Mouse (Mus musculus) liver (tissue): ENCODE measurements around the gene Apba1.
A peak's percentile ranks its signal among the peaks of the same experiment; 100 is the strongest.

ENCODE experiments used
- DNase-seq: peaks from one replicate; pipeline ENCODE4 v3.0.0-alpha.2; 2020; ENCODE audit warnings: mixed read lengths

Apba1 gene

DNA sequence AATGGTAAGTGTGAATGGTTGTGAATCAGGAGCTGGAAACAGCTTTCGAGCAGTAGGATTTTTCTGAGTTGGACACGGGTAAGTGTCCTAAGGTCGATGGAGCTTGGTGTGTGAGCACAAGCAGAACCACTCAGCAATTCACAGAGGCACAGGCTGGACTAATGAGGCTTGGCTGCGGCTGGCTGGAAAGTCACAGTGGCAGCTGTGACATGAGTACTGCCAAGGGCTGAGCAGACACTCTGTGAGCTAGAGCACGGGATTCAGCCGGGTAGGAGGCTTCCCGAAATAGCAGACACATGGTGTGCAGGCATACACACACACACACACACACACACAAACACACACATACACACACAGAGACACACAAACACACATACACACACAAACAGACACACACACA, 121.2 kb downstream of the Apba1 start:
- DNase-seq = no peak

DNA sequence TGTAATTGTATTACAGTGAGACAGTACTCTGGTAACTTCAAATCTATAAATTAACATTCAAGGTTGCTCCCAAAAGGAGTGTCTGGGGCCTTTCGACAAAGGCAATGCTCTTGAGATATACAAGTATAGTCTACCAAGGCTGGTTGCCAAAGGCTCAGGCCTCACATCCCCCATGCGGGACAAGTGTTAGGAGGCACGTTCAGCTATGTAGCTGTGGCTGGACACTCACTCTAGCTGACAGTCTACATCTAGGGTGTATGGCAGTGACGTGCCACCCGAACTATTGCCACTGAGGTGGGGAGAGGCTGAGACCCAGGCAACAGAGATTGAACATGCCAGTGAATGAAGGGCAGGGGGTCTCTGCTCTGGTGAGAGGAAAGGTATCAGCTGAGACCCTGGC, 127.5 kb downstream of the Apba1 start:
- no peak for DNase-seq

DNA sequence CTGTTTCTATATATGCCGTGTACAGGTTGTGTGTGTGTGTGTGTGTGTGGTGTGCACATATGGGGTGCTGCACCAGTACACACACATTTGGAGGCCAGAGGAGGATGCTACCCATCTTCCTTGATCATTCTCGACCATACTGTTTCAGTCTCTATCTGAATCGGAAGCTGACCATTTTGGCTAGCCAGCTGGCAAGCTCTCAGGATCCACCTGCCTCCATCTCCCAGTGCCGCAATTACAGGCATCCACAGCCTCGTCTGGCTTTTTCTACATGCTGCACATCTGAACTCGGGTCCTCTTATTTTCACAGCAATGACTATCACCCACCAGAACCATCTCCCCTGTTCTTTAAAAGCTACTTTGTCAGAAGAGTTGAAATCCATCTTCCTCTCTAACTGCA, 132.7 kb downstream of the Apba1 start:
- no peak for DNase-seq

DNA sequence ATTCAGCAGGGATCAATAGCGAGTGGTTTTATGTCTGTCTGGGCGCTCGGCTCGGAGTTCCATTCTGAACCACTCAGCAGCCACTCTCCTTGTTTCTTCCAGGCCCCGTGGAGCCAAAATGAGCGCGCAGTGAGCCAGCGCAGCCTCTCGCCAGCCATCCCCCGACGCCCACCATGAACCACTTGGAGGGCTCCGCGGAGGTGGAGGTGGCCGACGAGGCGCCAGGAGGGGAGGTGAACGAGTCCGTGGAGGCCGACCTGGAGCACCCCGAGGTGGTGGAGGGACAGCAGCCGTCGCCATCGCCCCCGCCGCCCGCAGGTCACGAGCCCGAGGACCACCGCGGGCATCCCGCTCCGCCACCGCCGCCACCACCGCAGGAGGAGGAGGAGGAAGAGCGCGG, 133.9 kb downstream of the Apba1 start:
- no peak for DNase-seq

DNA sequence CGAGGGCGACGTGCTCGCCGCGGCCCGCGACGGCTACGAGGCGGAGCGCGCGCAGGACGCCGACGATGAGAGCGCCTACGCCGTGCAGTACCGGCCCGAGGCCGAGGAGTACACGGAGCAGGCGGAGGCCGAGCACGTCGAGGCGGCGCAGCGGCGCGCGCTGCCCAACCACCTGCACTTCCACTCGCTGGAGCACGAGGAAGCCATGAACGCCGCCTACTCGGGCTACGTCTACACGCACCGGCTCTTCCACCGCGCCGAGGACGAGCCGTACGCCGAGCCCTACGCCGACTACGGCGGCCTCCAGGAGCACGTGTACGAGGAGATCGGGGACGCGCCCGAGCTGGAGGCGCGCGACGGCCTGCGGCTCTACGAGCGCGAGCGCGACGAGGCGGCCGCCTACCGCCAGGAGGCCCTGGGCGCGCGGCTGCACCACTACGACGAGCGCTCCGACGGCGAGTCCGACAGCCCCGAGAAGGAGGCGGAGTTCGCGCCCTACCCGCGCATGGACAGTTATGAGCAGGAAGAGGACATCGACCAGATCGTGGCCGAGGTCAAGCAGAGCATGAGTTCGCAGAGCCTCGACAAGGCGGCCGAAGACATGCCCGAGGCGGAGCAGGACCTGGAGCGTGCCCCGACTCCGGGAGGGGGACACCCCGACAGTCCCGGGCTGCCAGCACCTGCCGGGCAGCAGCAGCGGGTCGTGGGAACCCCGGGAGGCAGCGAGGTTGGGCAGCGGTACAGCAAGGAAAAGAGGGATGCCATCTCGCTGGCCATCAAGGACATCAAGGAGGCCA, 134.6 kb downstream of the Apba1 start:
- peak; percentile 15 for DNase-seq

DNA sequence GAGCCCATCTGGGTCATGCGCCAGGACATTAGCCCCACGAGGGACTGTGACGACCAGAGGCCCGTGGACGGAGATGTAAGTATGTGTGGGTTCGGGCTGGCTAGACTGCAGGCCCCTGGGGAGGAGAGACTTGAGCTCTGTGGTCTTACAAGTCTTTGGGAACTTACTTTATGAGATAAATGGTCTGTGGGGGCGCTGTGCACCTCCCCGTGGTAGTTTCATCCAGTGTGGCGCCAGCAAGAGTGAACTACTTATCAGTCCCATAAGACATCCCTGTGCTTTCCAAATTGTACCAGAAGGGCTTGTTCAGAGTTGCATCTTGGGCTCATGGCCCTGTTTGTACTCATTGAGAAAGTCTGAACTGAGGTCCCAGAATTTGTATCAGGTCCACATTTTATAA, 135.3 kb downstream of the Apba1 start:
- DNase-seq = no peak

DNA sequence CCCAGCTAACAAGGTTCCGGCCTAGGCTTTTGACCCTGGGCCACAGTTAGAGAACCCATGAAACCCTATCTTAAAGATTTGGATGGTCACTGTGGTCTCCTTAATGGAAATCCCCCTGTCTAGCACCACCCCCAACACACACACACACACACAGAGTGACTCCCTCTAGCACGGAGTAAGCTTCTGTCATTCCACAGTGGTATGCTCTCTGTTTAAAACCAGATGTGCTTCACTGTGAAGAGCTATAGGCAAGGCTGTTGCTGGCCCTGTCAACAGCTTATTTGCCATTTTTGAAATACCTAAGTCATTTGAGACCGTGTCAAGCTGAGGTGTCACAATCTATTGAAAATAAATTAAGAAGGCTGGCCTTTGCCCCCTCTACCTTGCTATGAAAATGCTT, 136.1 kb downstream of the Apba1 start:
- no peak for DNase-seq

DNA sequence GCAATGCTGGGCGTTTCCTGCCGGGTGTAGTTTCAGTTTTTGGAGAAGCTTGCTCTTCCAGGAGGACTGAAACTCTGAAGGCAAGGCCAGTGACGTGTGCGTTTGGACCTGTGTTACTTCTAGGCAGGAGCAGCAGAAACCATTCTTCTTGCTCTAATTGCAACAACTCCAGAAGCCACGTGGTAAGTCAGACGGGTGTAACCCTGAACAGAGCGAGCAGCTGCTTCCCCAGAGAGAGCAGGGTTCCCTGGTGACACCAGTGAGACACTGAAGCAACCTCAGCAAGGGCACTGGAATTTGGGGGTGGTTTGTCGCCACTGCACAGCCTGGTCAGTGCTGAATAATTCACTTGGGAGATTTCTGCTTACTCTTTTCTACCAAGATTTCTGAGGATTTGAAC, 138.2 kb downstream of the Apba1 start:
- no peak for DNase-seq

DNA sequence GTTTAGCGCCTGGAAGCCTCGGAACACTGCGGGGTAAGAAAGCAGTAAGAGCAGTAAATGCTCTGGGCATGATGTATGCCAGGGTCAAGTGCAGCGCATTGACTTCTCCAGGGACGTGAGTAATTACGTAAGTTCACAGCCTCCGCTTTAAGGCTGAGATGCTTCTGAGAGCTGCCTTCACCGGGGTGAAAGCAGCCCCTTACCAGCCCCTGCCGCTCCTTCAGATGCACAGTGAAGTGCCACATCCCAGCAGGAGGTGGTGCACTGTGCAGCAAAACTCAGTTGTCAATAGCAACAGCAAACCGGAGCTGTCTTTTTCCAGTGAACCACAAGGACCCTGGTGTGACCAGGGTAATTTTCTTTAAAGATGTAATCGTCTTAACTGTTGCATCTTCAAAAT, 139.8 kb downstream of the Apba1 start:
- DNase-seq = no peak

DNA sequence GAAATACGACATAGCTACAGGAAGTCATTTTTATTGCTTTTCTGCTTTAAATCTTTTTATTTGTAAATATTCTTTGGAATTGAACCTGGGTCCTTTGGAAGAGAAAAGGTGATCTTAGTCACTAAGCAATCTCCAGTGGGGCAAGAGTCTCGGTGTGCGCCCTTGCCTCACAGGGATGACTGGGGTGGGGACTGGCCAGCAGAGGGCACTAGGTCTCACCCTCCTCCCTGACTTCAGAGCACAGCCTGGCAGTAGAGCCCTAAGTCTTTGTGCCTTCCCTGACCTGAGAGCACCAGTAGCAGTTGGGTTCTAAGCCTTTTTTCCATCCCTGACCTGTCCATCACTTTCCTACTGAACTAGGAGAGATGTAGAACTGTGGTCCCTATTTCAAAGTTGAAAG, 142.5 kb downstream of the Apba1 start:
- peak; percentile 26 for DNase-seq

DNA sequence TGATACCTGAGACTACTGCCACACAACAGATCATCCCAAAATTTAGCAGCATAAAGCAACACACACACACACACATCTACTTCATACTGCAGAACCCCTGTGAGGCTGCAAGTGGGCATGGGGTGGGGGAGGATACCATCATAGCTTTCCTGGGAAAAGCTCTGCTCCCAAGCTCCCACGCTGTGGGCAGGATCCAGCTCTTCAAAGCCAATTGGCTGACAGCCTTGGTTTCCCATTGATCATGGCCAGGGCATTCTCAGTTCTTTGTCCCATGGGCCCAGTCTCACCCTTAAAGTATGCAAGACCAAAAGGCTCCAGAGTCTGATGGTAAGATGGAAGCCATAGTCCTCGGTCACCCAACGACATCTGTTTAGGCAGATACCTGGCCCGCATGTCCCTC, 143.1 kb downstream of the Apba1 start:
- DNase-seq = no peak

DNA sequence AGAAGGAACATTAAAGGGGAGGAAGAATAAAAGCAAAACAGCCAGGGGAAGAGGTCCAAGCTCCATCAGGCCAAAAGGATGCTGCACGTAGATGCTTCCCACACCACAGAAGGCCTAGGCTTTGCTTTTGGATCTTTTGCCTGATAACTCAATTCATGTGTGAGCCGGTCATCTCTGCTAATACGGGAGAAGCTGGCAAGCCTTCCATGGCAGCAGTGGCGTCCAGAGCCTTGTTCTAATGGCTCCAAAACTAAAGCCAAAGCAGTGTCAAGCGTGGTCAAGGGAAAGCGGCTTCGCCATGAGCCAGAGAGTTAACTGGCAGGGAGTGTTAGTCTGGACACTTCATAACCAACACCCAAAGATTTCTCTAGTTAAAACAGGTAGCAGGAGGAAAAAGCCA, 144.4 kb downstream of the Apba1 start:
- no peak for DNase-seq

DNA sequence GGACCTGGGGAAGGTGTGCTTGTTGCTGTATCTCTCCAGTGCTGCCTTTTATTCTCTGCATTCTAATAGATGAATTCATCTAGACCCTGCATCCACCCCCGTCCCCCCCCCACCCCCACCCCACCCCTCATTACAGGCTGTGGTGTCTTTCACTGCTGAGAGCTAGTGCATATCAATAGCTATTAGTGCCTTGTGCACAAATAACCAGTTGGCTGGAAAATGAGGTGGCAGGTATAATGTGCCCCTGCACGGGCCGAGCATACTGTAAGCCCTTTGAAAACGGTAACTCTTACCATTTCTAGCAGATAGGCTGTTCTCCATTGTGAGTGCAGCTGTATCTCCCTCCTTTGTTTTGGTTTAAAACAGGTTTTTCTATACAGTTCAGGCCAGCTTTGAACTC, 146.2 kb downstream of the Apba1 start:
- no peak for DNase-seq

DNA sequence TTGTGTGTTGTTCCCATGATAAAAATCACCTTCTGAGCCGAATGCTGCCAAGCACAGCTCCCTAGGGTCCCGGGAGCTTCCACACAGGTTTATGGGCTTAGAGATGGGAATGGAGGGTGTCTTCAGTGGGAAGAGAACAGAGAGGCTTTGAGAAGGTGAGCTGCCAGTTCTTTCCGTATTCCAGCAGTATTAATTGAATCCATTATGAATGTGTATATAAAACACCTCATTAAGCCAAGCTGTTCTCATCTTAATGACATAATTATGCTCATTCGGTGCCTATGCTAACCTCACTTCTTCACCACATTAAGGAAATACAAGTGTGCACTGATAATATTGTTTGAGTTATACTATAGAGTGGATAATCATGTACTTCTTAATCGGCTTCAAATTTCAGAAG, 147.1 kb downstream of the Apba1 start:
- no peak for DNase-seq

DNA sequence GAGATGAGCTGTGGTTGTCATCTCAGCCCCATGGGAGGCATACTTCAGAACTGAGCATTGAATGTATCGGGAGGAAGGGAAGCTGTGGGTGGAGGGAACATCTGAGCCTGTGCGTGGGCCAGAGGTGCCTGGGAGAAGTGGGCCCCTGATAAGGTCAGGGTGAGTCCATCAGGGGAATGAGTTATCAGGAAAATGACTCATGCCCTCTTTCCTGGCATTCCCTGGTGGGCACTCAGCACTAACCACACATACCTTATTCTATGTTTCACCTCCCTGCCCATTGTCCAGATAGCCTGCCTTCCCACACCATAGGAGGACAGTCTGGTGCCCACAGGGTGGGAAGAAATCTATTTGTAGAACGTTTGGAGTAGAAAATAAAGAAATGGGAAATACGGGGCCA, 151.7 kb downstream of the Apba1 start:
- no peak for DNase-seq

DNA sequence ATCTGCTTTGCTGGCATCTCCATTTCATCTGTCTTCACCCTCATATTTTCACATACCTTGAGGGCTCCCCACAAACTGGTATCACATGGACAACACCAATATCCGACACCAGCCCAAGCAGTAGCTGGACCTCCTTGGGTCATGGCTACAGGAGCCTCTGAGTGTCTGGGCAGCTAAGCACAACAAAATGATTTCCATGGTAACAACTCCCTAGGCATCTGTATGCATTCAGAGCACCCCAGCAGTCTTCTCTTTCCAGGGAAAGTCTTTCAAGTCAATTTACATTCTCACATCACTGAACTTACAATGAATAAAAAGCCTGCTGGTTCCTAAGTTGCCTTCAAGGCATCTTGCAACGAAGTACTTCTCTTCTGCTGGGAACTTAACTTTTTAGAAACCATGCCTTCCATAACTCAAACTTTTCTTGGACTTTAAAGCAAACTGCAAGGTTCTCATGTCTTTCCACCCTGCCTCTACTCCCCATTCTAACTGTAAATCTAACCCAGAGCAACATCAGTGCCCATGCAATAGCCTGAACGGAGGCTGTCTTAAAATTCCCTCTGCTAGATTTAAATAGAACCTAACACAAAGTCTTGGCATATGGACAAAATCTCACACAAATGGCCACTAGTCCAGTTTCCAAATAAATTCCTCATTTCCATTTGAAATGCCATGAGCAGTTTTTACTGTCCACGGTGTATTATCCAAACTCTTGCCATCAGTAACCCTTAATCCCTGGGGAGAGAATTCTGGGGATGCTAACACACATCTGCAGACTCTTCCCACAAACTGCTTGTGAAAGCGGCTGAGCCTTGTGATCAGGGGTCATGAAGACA, 160.9 kb downstream of the Apba1 start:
- no peak for DNase-seq

DNA sequence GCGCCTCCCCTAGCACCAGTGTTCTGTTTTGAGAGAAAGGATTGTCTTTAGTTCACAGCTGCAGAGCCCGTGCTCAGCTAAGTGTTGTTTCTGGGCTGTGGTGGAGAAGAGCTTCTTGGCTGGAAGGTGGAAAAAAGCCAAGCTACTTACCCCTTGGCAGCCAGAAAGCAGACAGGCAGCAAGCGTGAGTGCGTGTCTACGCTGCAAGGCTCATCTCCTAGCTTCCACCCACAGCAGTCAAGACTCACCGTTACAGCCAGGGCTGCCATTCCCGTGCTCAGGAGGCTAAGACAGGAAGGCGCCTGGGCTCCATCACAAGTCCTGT, 161.5 kb downstream of the Apba1 start:
- no peak for DNase-seq

DNA sequence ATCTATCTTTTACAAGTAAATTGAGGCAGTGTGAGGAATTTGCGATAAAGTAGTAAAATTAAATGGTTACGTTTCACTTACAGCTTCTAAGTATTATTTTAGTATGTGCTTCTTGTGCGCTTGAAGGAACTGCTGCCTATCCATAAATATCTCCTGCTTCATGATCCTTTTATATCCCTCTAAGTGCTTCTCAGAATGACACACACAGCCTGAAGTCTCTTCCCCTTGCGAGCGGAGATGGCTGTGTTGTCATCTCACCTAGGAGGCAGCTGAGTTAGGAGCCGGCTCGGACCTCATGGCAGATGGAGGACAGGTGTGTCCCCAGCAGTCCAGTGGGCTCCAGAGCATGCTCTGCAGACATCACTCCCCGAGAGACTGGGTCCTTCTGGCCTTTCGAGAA, 163.9 kb downstream of the Apba1 start:
- no peak for DNase-seq

DNA sequence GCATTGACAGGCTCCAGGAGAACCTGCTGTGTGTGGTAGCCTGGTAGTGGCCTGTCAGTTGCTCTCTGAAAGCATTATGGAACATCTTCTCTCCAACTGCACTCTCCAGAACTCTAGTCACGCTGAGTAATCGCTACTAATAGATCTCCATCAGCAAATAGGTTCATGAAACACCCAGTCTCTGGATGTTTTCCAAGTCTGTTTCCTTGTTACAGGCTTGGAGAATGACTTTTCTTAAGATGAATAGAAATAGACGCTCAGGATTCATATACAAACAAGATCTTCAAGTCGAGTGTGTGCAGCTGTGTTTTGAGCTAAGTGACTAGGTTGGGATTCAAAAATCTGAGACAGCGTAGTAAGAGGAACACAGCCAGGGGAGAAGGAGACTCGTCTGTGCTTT, 165.4 kb downstream of the Apba1 start:
- no peak for DNase-seq

DNA sequence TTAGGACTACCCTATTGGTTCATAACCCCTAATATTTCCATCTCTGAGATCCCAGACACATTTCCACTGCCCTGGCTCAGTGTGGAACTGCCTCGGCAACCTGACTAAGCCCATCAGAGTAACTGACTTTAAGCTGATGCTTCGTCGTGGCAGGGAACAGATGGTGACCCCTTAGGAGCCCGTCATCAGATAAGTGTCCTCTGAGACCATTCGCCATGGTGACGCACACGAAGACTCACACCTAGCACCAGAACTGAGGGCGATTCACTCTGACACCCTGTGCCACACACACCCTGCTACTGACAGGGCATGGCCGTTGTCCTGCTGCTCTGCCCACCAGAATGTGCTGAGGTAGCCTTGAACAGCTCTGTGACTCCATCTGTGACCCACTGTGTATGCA, 166.1 kb downstream of the Apba1 start:
- DNase-seq = no peak

DNA sequence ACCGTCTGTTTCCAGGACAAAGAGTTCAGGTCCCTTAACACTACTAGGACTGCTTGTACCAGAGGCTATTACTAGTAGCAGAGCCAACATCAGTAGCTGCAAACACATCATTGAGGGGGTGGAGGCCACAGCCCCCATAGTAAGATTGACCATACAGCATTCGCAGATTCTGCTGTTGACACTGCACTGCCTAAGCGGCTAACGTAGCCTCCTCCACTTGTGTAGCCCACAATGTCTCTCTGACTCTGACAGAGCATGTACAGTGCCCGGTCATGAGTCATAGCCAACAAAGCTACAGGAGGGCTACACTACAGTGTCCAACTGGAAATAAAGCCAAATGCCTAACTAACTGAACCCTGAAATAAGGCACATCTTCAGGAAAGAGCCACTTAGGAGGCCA, 166.9 kb downstream of the Apba1 start:
- DNase-seq = no peak

DNA sequence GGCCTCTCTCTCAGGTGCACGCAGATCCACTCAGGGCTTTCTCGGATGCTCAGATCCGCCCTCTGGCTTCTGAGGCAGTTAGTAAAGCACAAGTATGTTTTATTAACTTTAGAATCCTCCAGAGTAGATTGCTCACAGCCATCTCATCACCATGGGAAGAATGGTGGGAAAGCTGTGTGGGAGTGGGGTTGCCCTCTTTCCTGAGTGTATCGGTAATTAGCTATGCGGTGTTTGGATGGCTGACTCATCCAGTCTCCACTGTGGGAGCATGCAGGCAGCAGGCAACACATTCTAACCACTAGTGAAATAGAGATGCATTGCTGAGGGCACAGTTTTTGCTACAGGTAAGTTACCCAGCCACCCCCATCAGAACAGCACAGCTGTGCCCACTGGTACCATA, 172.1 kb downstream of the Apba1 start:
- no peak for DNase-seq

DNA sequence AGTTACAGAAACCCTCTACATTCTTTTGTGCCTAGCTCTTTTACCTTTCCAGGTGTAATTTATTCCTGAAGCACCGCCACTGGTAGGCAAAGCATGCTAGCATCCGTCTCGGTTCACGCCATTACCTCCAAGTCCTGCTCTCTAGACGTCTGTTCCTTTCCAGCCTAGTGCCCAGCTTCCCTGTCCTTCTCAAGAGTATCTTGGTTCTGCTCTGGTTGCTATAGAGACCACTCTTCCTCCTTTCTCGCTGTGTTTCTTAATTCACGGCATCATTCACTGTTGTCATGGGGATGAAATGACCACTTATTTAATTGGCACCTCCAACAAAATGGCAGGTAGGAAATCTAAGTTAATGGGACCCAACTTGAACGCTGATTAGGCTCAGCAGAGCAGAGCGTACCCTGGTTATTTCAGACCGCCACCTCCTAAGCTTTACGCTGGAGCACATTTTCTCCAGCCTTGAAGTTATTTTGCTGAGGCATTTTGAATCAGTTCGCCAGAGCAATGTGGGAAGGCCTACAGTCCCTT, 182.8 kb downstream of the Apba1 start:
- DNase-seq = no peak

DNA sequence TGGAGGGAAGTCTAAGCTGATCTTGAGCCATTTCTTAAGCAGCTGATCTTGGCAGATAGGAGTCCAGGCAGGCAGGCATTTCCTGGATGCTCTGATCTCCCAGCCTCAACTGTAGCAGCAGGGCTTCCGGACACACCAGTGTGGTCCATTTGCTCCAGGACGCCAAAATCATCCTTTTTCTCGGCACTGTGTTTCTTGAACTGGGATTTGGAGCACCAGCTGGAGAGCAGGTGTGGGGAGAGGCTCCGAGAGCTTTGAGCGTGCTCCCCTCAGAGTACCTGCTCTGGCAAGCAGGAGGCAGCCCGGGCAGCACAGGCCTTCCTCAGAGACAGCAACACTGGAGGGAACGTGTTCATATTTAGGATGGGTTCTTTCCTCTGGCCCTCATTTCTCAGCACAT, 184.2 kb downstream of the Apba1 start:
- DNase-seq = no peak
